Mouse (Mus musculus): Measurements from ENCODE around the gene Pnkd.
A peak's percentile ranks its signal among the peaks of the same experiment; 100 is the strongest.
"Not testable (repeated sequence)": the region's sequence is repeated elsewhere in the genome, so short reads cannot be mapped to it uniquely, and the experiment has no call there.

Gene Pnkd

GRCm38 (mm10) chr1:74296477-74296876 lies 11.7 kb downstream of the Pnkd start:
- no peak for DNase-seq (ENCODE audit: low spot score in 2 of 2)

- no peak for DNase-seq (ENCODE audit: low spot score in 2 of 2)
These were observed 12.5 kb downstream of the Pnkd start for GRCm38 (mm10) chr1:74297269-74297668.

GRCm38 (mm10) chr1:74298157-74298750 lies 13.5 kb downstream of the Pnkd start:
- no peak for DNase-seq (ENCODE audit: low spot score in 2 of 2)

GRCm38 (mm10) chr1:74298996-74299395 lies 14.3 kb downstream of the Pnkd start:
- no peak for DNase-seq (ENCODE audit: low spot score in 2 of 2)

GRCm38 (mm10) chr1:74300347-74301110 lies 15.8 kb downstream of the Pnkd start:
- no peak for DNase-seq (ENCODE audit: low spot score in 2 of 2)

- DNase-seq (ENCODE audit: low spot score in 2 of 2) = no peak
These were observed 17.5 kb downstream of the Pnkd start for GRCm38 (mm10) chr1:74302229-74302628.

- no peak for DNase-seq (ENCODE audit: low spot score in 2 of 2)
These were observed 18.1 kb downstream of the Pnkd start for GRCm38 (mm10) chr1:74302835-74303234.

- DNase-seq (ENCODE audit: low spot score in 2 of 2) = peak; percentile 30 to 47
These were observed 19.0 kb downstream of the Pnkd start for GRCm38 (mm10) chr1:74303509-74304338.

GRCm38 (mm10) chr1:74304339-74304790 lies 19.6 kb downstream of the Pnkd start:
- no peak for DNase-seq (ENCODE audit: low spot score in 2 of 2)

GRCm38 (mm10) chr1:74304946-74305345 lies 20.2 kb downstream of the Pnkd start:
- no peak for DNase-seq (ENCODE audit: low spot score in 2 of 2)

GRCm38 (mm10) chr1:74305522-74305921 lies 20.8 kb downstream of the Pnkd start, which contains the start of gene Tmbim1:
Gene Tmbim1, minus strand, starts transcription at chr1:74305622.
- DNase-seq (ENCODE audit: low spot score in 2 of 2) = no peak

- no peak for DNase-seq (ENCODE audit: low spot score in 2 of 2)
These were observed 22.4 kb downstream of the Pnkd start for GRCm38 (mm10) chr1:74307146-74307545.

GRCm38 (mm10) chr1:74308001-74308964 lies 23.6 kb downstream of the Pnkd start:
- DNase-seq (ENCODE audit: low spot score in 2 of 2) = no peak

- DNase-seq (ENCODE audit: low spot score in 2 of 2) = no peak
These were observed 25.0 kb downstream of the Pnkd start for GRCm38 (mm10) chr1:74309767-74310166.

- peak; percentile 53 to 69 for DNase-seq (ENCODE audit: low spot score in 2 of 2)
These were observed 28.4 kb downstream of the Pnkd start for GRCm38 (mm10) chr1:74313049-74313692.

GRCm38 (mm10) chr1:74314796-74315195 lies 30.1 kb downstream of the Pnkd start:
- DNase-seq (ENCODE audit: low spot score in 2 of 2) = no peak

- DNase-seq (ENCODE audit: low spot score in 2 of 2) = no peak
These were observed 31.5 kb downstream of the Pnkd start for GRCm38 (mm10) chr1:74316114-74316827.

- no peak for DNase-seq (ENCODE audit: low spot score in 2 of 2)
These were observed 34.0 kb downstream of the Pnkd start for GRCm38 (mm10) chr1:74318711-74319110.

- no peak for DNase-seq (ENCODE audit: low spot score in 2 of 2)
These were observed 36.7 kb downstream of the Pnkd start for GRCm38 (mm10) chr1:74321396-74321795.

- DNase-seq (ENCODE audit: low spot score in 2 of 2) = not testable (repeated sequence)
These were observed 42.2 kb downstream of the Pnkd start for GRCm38 (mm10) chr1:74326916-74327315.
